Mouse (Mus musculus) liver, embryonic 16.5 days (tissue): ENCODE results near the gene Plce1. TPM values are rescaled to one million over a fixed set of nuclear protein-coding genes. Genes with fewer than 3 reads are reported as not detected.

Experiments
- ATAC-seq: fragments of 200-750 bp; cut with Nextera tagmentation; 2 replicates; pipeline ENCODE4 v1.8.0; 2017; ENCODE audit warnings: low read depth, mild to moderate bottlenecking, moderate number of reproducible peaks, moderate library complexity
- H3K27ac ChIP-seq: fragments of 300-500 bp; sonication (generic); 2 replicates; pipeline ENCODE4 v1.5.1; 2014; ENCODE audit warnings: mild to moderate bottlenecking, low read length
- H3K27me3 ChIP-seq: fragments of 300-500 bp; sonication (generic); 2 replicates; pipeline ENCODE4 v1.6.1; 2014; ENCODE audit warnings: low read depth, low read length, mixed read lengths; ENCODE audit not compliant: control insufficient read depth, insufficient read depth
- H3K36me3 ChIP-seq: fragments of 300-500 bp; sonication (generic); 2 replicates; pipeline ENCODE4 v1.6.1; 2014; ENCODE audit warnings: mild to moderate bottlenecking; ENCODE audit not compliant: control insufficient read depth, insufficient read depth
- H3K4me1 ChIP-seq: fragments of 300-500 bp; sonication (generic); 2 replicates; pipeline ENCODE4 v1.6.1; 2014; ENCODE audit warnings: low read depth, low read length, mixed read lengths; ENCODE audit not compliant: control insufficient read depth
- H3K4me2 ChIP-seq: fragments of 300-500 bp; sonication (generic); 2 replicates; pipeline ENCODE4 v1.6.1; 2014; ENCODE audit warnings: low read depth, low read length, mixed read lengths
- H3K4me3 ChIP-seq: fragments of 300-500 bp; sonication (generic); 2 replicates; pipeline ENCODE4 v1.5.1; 2014; ENCODE audit warnings: low read depth, mild to moderate bottlenecking, low read length
- H3K9ac ChIP-seq: fragments of 300-500 bp; sonication (generic); 2 replicates; pipeline ENCODE4 v1.6.1; 2014; ENCODE audit warnings: low read depth, low read length
- H3K9me3 ChIP-seq: fragments of 300-500 bp; sonication (generic); replicated peaks from 2 replicates; pipeline ENCODE4 v1.6.1; 2016; ENCODE audit warnings: low read length; ENCODE audit not compliant: control insufficient read depth
- WGBS: fragments of 180-500 bp; shearing (Covaris S2); extraction: QIAGEN DNeasy Blood & Tissue Kit; methylation state at CpG from one replicate; pipeline ENCODE4 v1.1.7; 2014; ENCODE audit not compliant: insufficient replicate concordance; 5-methylcytosine and 5-hydroxymethylcytosine counted together
- polyA plus RNA-seq: library from polyadenylated mRNA; unstranded; fragments of >200 nt; fragmentation: Nextera tagmentation; extraction: Ambion mirVana; gene quantifications from 2 replicates; pipeline ENCODE4 v1.2.1, GENCODE M21; 2015

Gene Plce1
- polyA plus RNA-seq, 1 experiment from 2014 or later, result 0.68 TPM

DNA sequence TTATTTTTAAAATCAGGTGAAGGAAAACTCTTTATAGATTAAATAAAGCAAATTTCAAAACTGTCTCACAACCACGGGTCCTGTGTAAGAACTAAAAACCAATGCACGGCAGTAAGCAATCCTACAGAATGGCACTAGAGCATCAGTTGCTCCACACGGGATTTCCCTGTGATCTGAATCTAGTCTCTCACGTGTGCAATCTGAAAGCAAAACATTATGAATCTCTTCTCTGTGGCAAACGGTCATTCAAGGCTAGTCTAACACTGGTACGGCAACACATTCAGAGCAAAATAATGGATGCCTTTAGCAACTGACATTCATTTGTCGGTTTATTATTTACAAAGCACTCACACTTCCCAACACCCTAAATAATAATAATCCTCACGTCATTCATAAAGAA is 337.3 kb downstream of the Plce1 start:
- no peak for ATAC-seq
- Histone ChIP-seq H3K4me2 (peak overlapping the region; percentile 97), H3K36me3 (peaks cover 14% of the 10 kb centered on the region), H3K9ac (peak overlapping the region; percentile 77), H3K4me3 (peak overlapping the region; percentile 84), H3K27ac (no peak overlapping the region), H3K4me1 (peaks cover 25% of the 10 kb centered on the region), H3K27me3 (no peaks in the 10 kb centered on the region), H3K9me3 (no peaks in the 10 kb centered on the region)
- 17% methylated on average over 8 of the region's 8 CpGs for WGBS

DNA sequence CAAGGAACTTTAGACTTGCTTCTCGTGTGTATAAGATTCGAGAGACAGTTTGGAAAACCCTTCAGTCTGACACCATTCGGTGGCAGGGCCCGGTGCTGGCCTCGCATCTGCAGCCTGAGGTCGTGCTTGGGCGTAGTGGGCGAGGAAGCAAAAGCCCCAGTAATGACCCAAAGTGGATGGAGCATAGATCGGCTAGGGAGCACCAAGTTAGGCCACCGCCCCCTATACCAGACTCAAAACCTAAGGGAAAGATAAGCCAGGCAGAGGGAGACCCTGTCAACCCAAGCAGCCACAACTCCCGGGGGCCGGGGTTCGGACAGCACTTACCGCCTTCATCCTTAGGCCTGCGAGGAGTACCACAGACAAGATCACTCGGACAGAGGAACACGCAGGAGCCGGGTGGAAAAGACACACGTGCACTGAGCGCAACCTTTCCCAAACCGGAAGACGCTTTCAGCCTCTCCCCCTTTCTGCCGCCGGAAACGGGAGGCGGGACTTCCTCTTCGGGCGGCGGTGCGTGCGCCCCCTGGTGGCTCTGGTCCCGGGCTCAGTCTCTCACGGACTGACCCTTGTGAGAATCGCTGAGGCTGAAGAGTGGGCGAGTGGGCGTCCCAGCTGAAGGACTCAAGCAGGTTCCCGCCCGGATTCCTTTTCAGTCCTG is 338.0 kb downstream of the Plce1 start, which contains the start of gene Noc3l:
Gene Noc3l, minus strand, starts transcription at position 472 of the 661 bp plus-strand sequence.
- under 1% methylated on average over 38 of the region's 38 CpGs for WGBS
- H3K27me3 ChIP-seq, result no peaks in the 10 kb centered on the region

DNA sequence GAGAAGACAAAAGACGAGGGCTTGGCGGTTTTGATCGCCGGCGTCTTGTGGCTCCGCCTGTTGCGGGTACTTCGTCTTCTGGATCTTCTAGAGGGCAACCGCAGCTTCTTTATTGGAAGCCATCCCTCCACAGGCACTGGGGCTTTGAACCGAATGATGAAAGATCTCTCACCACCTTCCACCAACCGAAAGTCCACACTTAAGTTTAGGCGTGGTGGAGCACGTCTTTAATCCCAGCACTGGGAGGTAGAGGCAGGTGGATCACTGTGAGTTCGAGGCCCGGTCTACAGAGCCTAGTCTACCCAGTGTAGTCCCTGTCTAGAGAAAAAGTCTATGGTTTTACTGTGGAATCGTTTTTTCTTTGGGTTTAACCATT is 338.5 kb downstream of the Plce1 start:
- no peaks in the 10 kb centered on the region for H3K9me3 ChIP-seq
- H3K4me3 ChIP-seq, result peak overlapping the region; percentile 84
- H3K36me3 ChIP-seq, result peaks cover 7% of the 10 kb centered on the region
- peak; percentile 51 for ATAC-seq
- peak overlapping the region; percentile 97 for H3K4me2 ChIP-seq
- H3K27me3 ChIP-seq, result no peaks in the 10 kb centered on the region
- WGBS, result 5% methylated on average over 16 of the region's 16 CpGs
- peaks cover 25% of the 10 kb centered on the region for H3K4me1 ChIP-seq
- peak overlapping the region; percentile 77 for H3K9ac ChIP-seq
- H3K27ac ChIP-seq, result peak overlapping the region; percentile 90

More for the DNA sequence above, 338.0 kb downstream of the Plce1 start, which contains the start of gene Noc3l:
- ATAC-seq, result peak; percentile 83
- H3K27ac ChIP-seq, result peak within 1 kb of the TSS; percentile 90
- H3K4me3 ChIP-seq, result peak within 1 kb of the TSS; percentile 84
- peak within 1 kb of the TSS; percentile 77 for H3K9ac ChIP-seq
- H3K4me1 ChIP-seq, result peaks cover 25% of the 10 kb centered on the region
- peaks cover 12% of the 10 kb centered on the region for H3K36me3 ChIP-seq
- H3K9me3 ChIP-seq, result no peaks in the 10 kb centered on the region
- peak within 1 kb of the TSS; percentile 97 for H3K4me2 ChIP-seq

DNA sequence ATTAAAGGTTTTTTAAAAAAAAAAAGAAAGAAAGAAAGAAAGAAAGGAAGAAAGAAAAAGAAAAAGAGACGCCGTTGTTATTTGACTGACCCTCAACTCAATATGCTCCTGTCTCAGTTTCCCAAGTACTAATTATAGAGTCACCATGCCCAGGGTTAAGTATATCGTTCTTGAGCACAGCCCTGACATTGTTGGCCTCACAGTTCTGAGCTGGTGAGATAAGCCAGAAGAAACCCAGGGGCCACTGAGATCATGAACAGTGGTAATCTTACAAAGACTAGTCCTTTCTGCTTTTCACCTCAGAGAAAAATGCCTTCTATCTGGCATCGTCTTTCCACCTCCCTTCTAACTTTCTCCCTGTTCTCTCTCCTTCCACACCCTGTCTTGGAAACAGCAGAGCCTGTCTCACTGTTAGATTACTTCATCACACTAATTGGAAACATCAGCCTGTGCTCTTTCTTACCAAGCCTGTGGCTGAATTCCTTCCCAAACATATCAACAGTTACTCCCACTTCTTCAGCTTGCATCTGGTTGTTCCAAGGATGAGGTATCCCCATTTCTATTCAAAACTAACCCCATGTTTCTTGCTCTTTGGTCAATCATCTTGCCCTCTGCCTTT is 339.4 kb downstream of the Plce1 start:
- peak overlapping the region; percentile 97 for H3K4me2 ChIP-seq
- 28% methylated on average over 4 of the region's 4 CpGs for WGBS

DNA sequence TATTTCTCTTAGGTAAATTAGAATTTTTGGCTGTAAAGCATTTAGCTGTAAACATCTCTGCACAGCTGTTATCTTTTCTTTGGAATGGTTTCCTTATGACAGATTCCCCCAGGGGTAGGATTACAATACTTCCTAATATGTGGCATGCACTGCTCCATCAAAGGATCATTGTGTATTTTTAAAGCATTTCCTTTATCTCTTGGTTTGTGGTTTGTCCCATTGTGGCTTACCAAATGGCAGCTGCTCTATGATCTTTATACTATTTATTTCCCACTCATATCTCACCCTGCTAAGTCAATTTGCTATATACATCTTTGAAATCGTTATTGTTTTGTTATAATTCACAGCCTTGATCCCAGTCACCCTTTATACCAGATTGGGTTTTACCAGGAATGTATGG is 352.3 kb downstream of the Plce1 start:
- no peak for ATAC-seq
- H3K27ac ChIP-seq, result no peak overlapping the region
- no peaks in the 10 kb centered on the region for H3K36me3 ChIP-seq
- H3K27me3 ChIP-seq, result no peaks in the 10 kb centered on the region
- no peaks in the 10 kb centered on the region for H3K9me3 ChIP-seq
- no peak overlapping the region for H3K4me2 ChIP-seq
- WGBS, result 48% methylated on average over 1 of the region's 1 CpGs
- no peak overlapping the region for H3K9ac ChIP-seq
- H3K4me3 ChIP-seq, result no peak overlapping the region
- peaks cover 14% of the 10 kb centered on the region for H3K4me1 ChIP-seq

More for the DNA sequence above, 339.4 kb downstream of the Plce1 start:
- Histone ChIP-seq H3K27me3 (no peaks in the 10 kb centered on the region), H3K9me3 (no peaks in the 10 kb centered on the region), H3K9ac (peak overlapping the region; percentile 30), H3K4me1 (peaks cover 25% of the 10 kb centered on the region), H3K36me3 (no peaks in the 10 kb centered on the region), H3K4me3 (peak overlapping the region; percentile 84), H3K27ac (peak overlapping the region; percentile 90)
- peak; percentile 91 for ATAC-seq

Other genes with a start within 250 kb of the Plce1 start
- gene Lgi1, start 216.6 kb upstream of the Plce1 start, polyA plus RNA-seq, result 0.08 TPM in 1 of 2 replicates, not detected in the other
- gene Slc35g1, start 85.1 kb upstream of the Plce1 start, polyA plus RNA-seq, result 3.1 and 3.4 TPM in 2 replicates